Mouse (Mus musculus): ENCODE results near the gene Arl8a. TPM values are rescaled to one million over a fixed set of nuclear protein-coding genes. Genes with fewer than 3 reads are reported as not detected.
"Not testable (repeated sequence)": the region's sequence is repeated elsewhere in the genome, so short reads cannot be mapped to it uniquely, and the experiment has no call there.

Arl8a gene
- polyA plus RNA-seq, 1 experiment from 2014 or later: 29.7 TPM

DNA sequence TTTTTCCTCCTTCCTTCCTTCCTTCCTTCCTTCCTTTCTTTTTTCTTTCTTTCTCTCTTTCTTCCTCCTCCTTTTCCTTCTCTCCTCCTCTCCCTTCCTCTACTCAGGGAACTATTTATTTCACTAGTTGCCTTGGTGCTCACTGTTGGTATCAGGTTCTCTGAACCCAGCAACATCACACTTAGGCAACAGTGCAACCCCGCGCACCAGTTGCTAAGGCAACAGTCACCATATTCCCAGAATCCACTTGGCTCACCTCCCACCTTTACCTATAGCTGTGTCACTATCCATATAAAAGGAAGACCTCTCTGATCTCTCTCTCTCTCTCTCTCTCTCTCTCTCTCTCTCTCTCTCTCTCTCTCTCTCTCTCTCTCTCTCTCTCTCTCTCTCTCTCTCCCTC lies 40.4 kb downstream of the Arl8a start:
- H3K4me2 ChIP-seq; H3K27ac ChIP-seq (ENCODE audit: low read depth, low read length); H3K36me3 ChIP-seq (ENCODE audit: control insufficient read depth, insufficient read depth, low read length); H3K4me3 ChIP-seq (ENCODE audit: low read depth, low read length); H3K9ac ChIP-seq (ENCODE audit: low read depth, low read length); H3K4me1 ChIP-seq (ENCODE audit: control insufficient read depth, insufficient read depth, low read length); H3K9me3 ChIP-seq (replicated peaks; ENCODE audit: control insufficient read depth, low read length); ATAC-seq (replicated peaks; ENCODE audit: insufficient number of reproducible peaks, low FRiP score, low TSS enrichment): not testable (repeated sequence)
- 36% methylated on average over 2 of the region's 2 CpGs for WGBS (ENCODE audit: insufficient replicate concordance)
- H3K27me3 ChIP-seq (ENCODE audit: control insufficient read depth, insufficient read depth, low read length): peaks cover 37% of the 10 kb centered on the region

GRCm38 (mm10) chr1:135188197-135188596 lies 41.6 kb downstream of the Arl8a start:
- WGBS (ENCODE audit: insufficient replicate concordance): 21% methylated on average over 3 of the region's 3 CpGs

DNA sequence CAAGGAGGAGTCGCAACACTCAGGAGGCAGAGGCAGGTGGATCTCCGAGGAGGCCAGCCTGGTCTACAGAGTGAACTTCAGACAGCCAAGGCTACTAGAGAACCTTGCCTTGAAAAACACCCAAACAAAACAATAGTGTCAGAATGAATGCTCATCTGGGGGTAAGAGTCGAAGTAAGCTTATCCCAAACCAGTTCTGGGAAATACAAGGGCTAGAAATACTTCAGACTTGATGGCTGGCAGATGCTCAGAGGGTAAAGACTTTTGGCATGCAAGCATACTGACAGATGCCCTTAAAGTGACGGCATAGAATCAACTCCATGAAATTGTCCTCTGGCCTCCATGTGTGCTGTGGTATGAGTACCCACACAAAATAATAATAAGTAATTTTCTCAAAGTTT lies 42.6 kb downstream of the Arl8a start:
- no peaks in the 10 kb centered on the region for H3K4me1 ChIP-seq (ENCODE audit: control insufficient read depth, insufficient read depth, low read length)
- WGBS (ENCODE audit: insufficient replicate concordance): 87% methylated on average over 4 of the region's 4 CpGs

More at GRCm38 (mm10) chr1:135188197-135188596, 41.6 kb downstream of the Arl8a start:
- Histone ChIP-seq H3K36me3 (ENCODE audit: control insufficient read depth, insufficient read depth, low read length) (no peaks in the 10 kb centered on the region), H3K4me2 (no peak overlapping the region), H3K4me1 (ENCODE audit: control insufficient read depth, insufficient read depth, low read length) (peaks cover under 1% of the 10 kb centered on the region; the same call in 1 of the 2 replicates), H3K9ac (ENCODE audit: low read depth, low read length) (no peak overlapping the region), H3K4me3 (ENCODE audit: low read depth, low read length) (no peak overlapping the region), H3K27ac (ENCODE audit: low read depth, low read length) (no peak overlapping the region), H3K9me3 (replicated peaks; ENCODE audit: control insufficient read depth, low read length) (no peaks in the 10 kb centered on the region), H3K27me3 (ENCODE audit: control insufficient read depth, insufficient read depth, low read length) (peaks cover 27% of the 10 kb centered on the region)
- no peak for ATAC-seq (replicated peaks; ENCODE audit: insufficient number of reproducible peaks, low FRiP score, low TSS enrichment)

DNA sequence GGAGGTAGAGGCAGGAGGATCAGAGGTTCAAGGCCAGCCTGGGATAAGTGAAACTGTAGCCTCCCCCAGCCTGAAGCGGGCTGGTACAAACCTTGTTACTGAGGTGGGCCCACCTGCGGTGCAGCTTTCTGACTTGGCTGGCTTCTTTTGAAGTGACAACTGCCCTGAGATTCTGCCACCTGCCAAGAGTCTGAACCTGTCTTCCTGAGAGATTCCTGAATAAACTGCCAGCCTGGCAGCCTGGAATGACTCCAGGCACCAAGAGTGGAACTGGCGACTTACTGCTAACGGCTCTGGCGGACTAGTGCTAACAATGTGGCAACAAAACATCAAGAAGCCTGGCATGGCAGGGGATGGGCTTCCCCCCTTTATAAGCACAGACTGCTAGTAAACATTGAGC lies 47.7 kb downstream of the Arl8a start:
- ATAC-seq (replicated peaks; ENCODE audit: insufficient number of reproducible peaks, low FRiP score, low TSS enrichment); H3K9ac ChIP-seq (ENCODE audit: low read depth, low read length); H3K4me2 ChIP-seq; H3K4me1 ChIP-seq (ENCODE audit: control insufficient read depth, insufficient read depth, low read length); H3K4me3 ChIP-seq (ENCODE audit: low read depth, low read length); H3K27ac ChIP-seq (ENCODE audit: low read depth, low read length); H3K9me3 ChIP-seq (replicated peaks; ENCODE audit: control insufficient read depth, low read length); H3K36me3 ChIP-seq (ENCODE audit: control insufficient read depth, insufficient read depth, low read length): not testable (repeated sequence)
- WGBS (ENCODE audit: insufficient replicate concordance): 69% methylated on average over 5 of the region's 5 CpGs
- peaks cover 12% of the 10 kb centered on the region; the same call in 1 of the 2 replicates for H3K27me3 ChIP-seq (ENCODE audit: control insufficient read depth, insufficient read depth, low read length)

More for the DNA sequence above, 42.6 kb downstream of the Arl8a start:
- H3K27me3 ChIP-seq (ENCODE audit: control insufficient read depth, insufficient read depth, low read length): peaks cover 27% of the 10 kb centered on the region
- no peaks in the 10 kb centered on the region for H3K9me3 ChIP-seq (replicated peaks; ENCODE audit: control insufficient read depth, low read length)
- H3K9ac ChIP-seq (ENCODE audit: low read depth, low read length): no peak overlapping the region
- H3K4me3 ChIP-seq (ENCODE audit: low read depth, low read length): no peak overlapping the region
- no peak overlapping the region for H3K4me2 ChIP-seq
- H3K27ac ChIP-seq (ENCODE audit: low read depth, low read length): no peak overlapping the region
- no peaks in the 10 kb centered on the region for H3K36me3 ChIP-seq (ENCODE audit: control insufficient read depth, insufficient read depth, low read length)
- no peak for ATAC-seq (replicated peaks; ENCODE audit: insufficient number of reproducible peaks, low FRiP score, low TSS enrichment)

DNA sequence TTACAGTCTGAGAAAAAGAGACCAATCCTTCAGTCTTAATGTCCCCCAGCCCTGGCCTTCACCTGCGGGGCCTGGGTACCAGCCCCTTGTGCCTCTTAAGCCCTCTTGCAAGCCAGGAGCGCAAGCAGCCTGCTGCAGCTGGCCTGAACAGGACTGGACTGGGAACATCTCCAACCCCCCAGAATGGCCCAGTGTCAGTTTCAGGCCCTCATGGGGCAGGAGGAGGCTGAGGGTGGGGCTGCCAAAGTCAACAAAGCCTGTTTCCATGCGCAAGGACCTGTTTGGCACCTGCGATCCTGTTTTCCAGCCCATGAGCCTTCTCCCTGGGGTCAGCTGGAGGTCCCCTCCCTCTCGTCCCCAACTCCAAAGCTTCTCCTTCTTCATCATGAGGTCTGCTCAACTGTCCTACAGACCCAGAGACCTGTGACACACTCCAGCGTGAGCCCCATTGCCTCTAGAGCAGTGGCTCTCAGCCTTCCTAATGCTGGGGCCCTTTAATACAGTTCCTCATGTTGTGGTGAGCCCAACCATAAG lies 49.4 kb downstream of the Arl8a start:
- H3K4me2 ChIP-seq: no peak overlapping the region
- no peak for ATAC-seq (replicated peaks; ENCODE audit: insufficient number of reproducible peaks, low FRiP score, low TSS enrichment)
- H3K9ac ChIP-seq (ENCODE audit: low read depth, low read length): no peak overlapping the region
- H3K4me3 ChIP-seq (ENCODE audit: low read depth, low read length): no peak overlapping the region
- no peaks in the 10 kb centered on the region for H3K9me3 ChIP-seq (replicated peaks; ENCODE audit: control insufficient read depth, low read length)
- 86% methylated on average over 6 of the region's 6 CpGs for WGBS (ENCODE audit: insufficient replicate concordance)
- H3K27ac ChIP-seq (ENCODE audit: low read depth, low read length): no peak overlapping the region
- H3K27me3 ChIP-seq (ENCODE audit: control insufficient read depth, insufficient read depth, low read length): peaks cover 18% of the 10 kb centered on the region
- peaks cover 10% of the 10 kb centered on the region for H3K4me1 ChIP-seq (ENCODE audit: control insufficient read depth, insufficient read depth, low read length)
- H3K36me3 ChIP-seq (ENCODE audit: control insufficient read depth, insufficient read depth, low read length): no peaks in the 10 kb centered on the region

- no peak overlapping the region for H3K4me2 ChIP-seq
- no peak for ATAC-seq (replicated peaks; ENCODE audit: insufficient number of reproducible peaks, low FRiP score, low TSS enrichment)
- WGBS (ENCODE audit: insufficient replicate concordance): 51% methylated on average over 5 of the region's 5 CpGs
- H3K27me3 ChIP-seq (ENCODE audit: control insufficient read depth, insufficient read depth, low read length): peaks cover 29% of the 10 kb centered on the region
- no peak overlapping the region for H3K4me3 ChIP-seq (ENCODE audit: low read depth, low read length)
- no peak overlapping the region for H3K27ac ChIP-seq (ENCODE audit: low read depth, low read length)
- peaks cover 10% of the 10 kb centered on the region for H3K4me1 ChIP-seq (ENCODE audit: control insufficient read depth, insufficient read depth, low read length)
- no peak overlapping the region for H3K9ac ChIP-seq (ENCODE audit: low read depth, low read length)
- H3K9me3 ChIP-seq (replicated peaks; ENCODE audit: control insufficient read depth, low read length): no peaks in the 10 kb centered on the region
- no peaks in the 10 kb centered on the region for H3K36me3 ChIP-seq (ENCODE audit: control insufficient read depth, insufficient read depth, low read length)
Measured at GRCm38 (mm10) chr1:135198412-135198811, 51.8 kb downstream of the Arl8a start.

- Histone ChIP-seq H3K9ac (ENCODE audit: low read depth, low read length) (peak overlapping the region; percentile 4; the same call in 1 of the 2 replicates), H3K36me3 (ENCODE audit: control insufficient read depth, insufficient read depth, low read length) (no peaks in the 10 kb centered on the region), H3K9me3 (replicated peaks; ENCODE audit: control insufficient read depth, low read length) (no peaks in the 10 kb centered on the region), H3K4me3 (ENCODE audit: low read depth, low read length) (peak overlapping the region; percentile 11; the same call in 1 of the 2 replicates), H3K4me1 (ENCODE audit: control insufficient read depth, insufficient read depth, low read length) (peaks cover 13% of the 10 kb centered on the region), H3K27me3 (ENCODE audit: control insufficient read depth, insufficient read depth, low read length) (peaks cover 26% of the 10 kb centered on the region), H3K4me2 (peak overlapping the region; percentile 57), H3K27ac (ENCODE audit: low read depth, low read length) (no peak overlapping the region)
- ATAC-seq (replicated peaks; ENCODE audit: insufficient number of reproducible peaks, low FRiP score, low TSS enrichment): peak; percentile 70
- WGBS (ENCODE audit: insufficient replicate concordance): 3% methylated on average over 21 of the region's 21 CpGs
Measured at GRCm38 (mm10) chr1:135199014-135199819, 52.6 kb downstream of the Arl8a start.

GRCm38 (mm10) chr1:135200400-135200799 lies 53.8 kb downstream of the Arl8a start:
- H3K9ac ChIP-seq (ENCODE audit: low read depth, low read length): no peak overlapping the region
- H3K4me2 ChIP-seq: no peak overlapping the region
- no peaks in the 10 kb centered on the region for H3K36me3 ChIP-seq (ENCODE audit: control insufficient read depth, insufficient read depth, low read length)
- 75% methylated on average over 4 of the region's 4 CpGs for WGBS (ENCODE audit: insufficient replicate concordance)
- H3K9me3 ChIP-seq (replicated peaks; ENCODE audit: control insufficient read depth, low read length): no peaks in the 10 kb centered on the region
- H3K27ac ChIP-seq (ENCODE audit: low read depth, low read length): no peak overlapping the region
- peaks cover 24% of the 10 kb centered on the region for H3K4me1 ChIP-seq (ENCODE audit: control insufficient read depth, insufficient read depth, low read length)
- H3K27me3 ChIP-seq (ENCODE audit: control insufficient read depth, insufficient read depth, low read length): peaks cover 26% of the 10 kb centered on the region
- H3K4me3 ChIP-seq (ENCODE audit: low read depth, low read length): no peak overlapping the region
- no peak for ATAC-seq (replicated peaks; ENCODE audit: insufficient number of reproducible peaks, low FRiP score, low TSS enrichment)

Data from heart, embryonic 11.5 days (tissue).